Mouse (Mus musculus) liver, embryonic 16.5 days (tissue): ENCODE measurements around the gene Fblim1. TPM values are rescaled to one million over a fixed set of nuclear protein-coding genes. Genes with fewer than 3 reads are reported as not detected.
"Not testable (repeated sequence)": the region's sequence is repeated elsewhere in the genome, so short reads cannot be mapped to it uniquely, and the experiment has no call there.

Experiments
- ATAC-seq: fragments of 200-750 bp; cut with Nextera tagmentation; 2 replicates; pipeline ENCODE4 v1.8.0; 2017; ENCODE audit warnings: low read depth, mild to moderate bottlenecking, moderate number of reproducible peaks, moderate library complexity
- H3K27ac ChIP-seq: fragments of 300-500 bp; sonication (generic); 2 replicates; pipeline ENCODE4 v1.5.1; 2014; ENCODE audit warnings: mild to moderate bottlenecking, low read length
- H3K27me3 ChIP-seq: fragments of 300-500 bp; sonication (generic); 2 replicates; pipeline ENCODE4 v1.6.1; 2014; ENCODE audit warnings: low read depth, low read length, mixed read lengths; ENCODE audit not compliant: control insufficient read depth, insufficient read depth
- H3K36me3 ChIP-seq: fragments of 300-500 bp; sonication (generic); 2 replicates; pipeline ENCODE4 v1.6.1; 2014; ENCODE audit warnings: mild to moderate bottlenecking; ENCODE audit not compliant: control insufficient read depth, insufficient read depth
- H3K4me1 ChIP-seq: fragments of 300-500 bp; sonication (generic); 2 replicates; pipeline ENCODE4 v1.6.1; 2014; ENCODE audit warnings: low read depth, low read length, mixed read lengths; ENCODE audit not compliant: control insufficient read depth
- H3K4me2 ChIP-seq: fragments of 300-500 bp; sonication (generic); 2 replicates; pipeline ENCODE4 v1.6.1; 2014; ENCODE audit warnings: low read depth, low read length, mixed read lengths
- H3K4me3 ChIP-seq: fragments of 300-500 bp; sonication (generic); 2 replicates; pipeline ENCODE4 v1.5.1; 2014; ENCODE audit warnings: low read depth, mild to moderate bottlenecking, low read length
- H3K9ac ChIP-seq: fragments of 300-500 bp; sonication (generic); 2 replicates; pipeline ENCODE4 v1.6.1; 2014; ENCODE audit warnings: low read depth, low read length
- H3K9me3 ChIP-seq: fragments of 300-500 bp; sonication (generic); replicated peaks from 2 replicates; pipeline ENCODE4 v1.6.1; 2016; ENCODE audit warnings: low read length; ENCODE audit not compliant: control insufficient read depth
- WGBS: fragments of 180-500 bp; shearing (Covaris S2); extraction: QIAGEN DNeasy Blood & Tissue Kit; methylation state at CpG from one replicate; pipeline ENCODE4 v1.1.7; 2014; ENCODE audit not compliant: insufficient replicate concordance; 5-methylcytosine and 5-hydroxymethylcytosine counted together
- polyA plus RNA-seq: library from polyadenylated mRNA; unstranded; fragments of >200 nt; fragmentation: Nextera tagmentation; extraction: Ambion mirVana; gene quantifications from 2 replicates; pipeline ENCODE4 v1.2.1, GENCODE M21; 2015

Fblim1 gene
- polyA plus RNA-seq, 1 experiment from 2014 or later, result 2.3 TPM

- 23% methylated on average over 6 of the region's 6 CpGs for WGBS
- H3K4me1 ChIP-seq, result peaks cover 12% of the 10 kb centered on the region
Measured at GRCm38 (mm10) chr4:141571337-141571739, 34.6 kb downstream of the Fblim1 start.

GRCm38 (mm10) chr4:141570821-141571220 is 35.1 kb downstream of the Fblim1 start:
- Histone ChIP-seq H3K4me1 (peaks cover 12% of the 10 kb centered on the region), H3K36me3 (no peaks in the 10 kb centered on the region), H3K27me3 (no peaks in the 10 kb centered on the region), H3K9ac (no peak overlapping the region), H3K4me3 (no peak overlapping the region), H3K4me2 (no peak overlapping the region), H3K27ac (no peak overlapping the region), H3K9me3 (no peaks in the 10 kb centered on the region)
- ATAC-seq, result no peak
- WGBS, result 62% methylated on average over 1 of the region's 1 CpGs

More at GRCm38 (mm10) chr4:141571337-141571739, 34.6 kb downstream of the Fblim1 start:
- ATAC-seq, result no peak
- Histone ChIP-seq H3K4me2 (no peak overlapping the region), H3K27me3 (no peaks in the 10 kb centered on the region), H3K36me3 (no peaks in the 10 kb centered on the region), H3K4me3 (no peak overlapping the region), H3K27ac (0 out of 2 replicates have a peak overlapping the region, but pooled peaks have one; percentile 5), H3K9ac (no peak overlapping the region), H3K9me3 (no peaks in the 10 kb centered on the region)

- 57% methylated on average over 6 of the region's 6 CpGs for WGBS
- no peak overlapping the region for H3K9ac ChIP-seq
- peaks cover 10% of the 10 kb centered on the region for H3K4me1 ChIP-seq
- H3K4me3 ChIP-seq, result no peak overlapping the region
- H3K27me3 ChIP-seq, result no peaks in the 10 kb centered on the region
- no peaks in the 10 kb centered on the region for H3K36me3 ChIP-seq
- no peaks in the 10 kb centered on the region for H3K9me3 ChIP-seq
- H3K4me2 ChIP-seq, result no peak overlapping the region
- peak; percentile 46 for ATAC-seq
- no peak overlapping the region for H3K27ac ChIP-seq
Measured at GRCm38 (mm10) chr4:141570004-141570403, 35.9 kb downstream of the Fblim1 start.

- H3K27ac ChIP-seq, result no peak overlapping the region
- peaks cover 8% of the 10 kb centered on the region for H3K4me1 ChIP-seq
- ATAC-seq, result no peak
- 76% methylated on average over 5 of the region's 5 CpGs for WGBS
- no peak overlapping the region for H3K9ac ChIP-seq
- no peaks in the 10 kb centered on the region for H3K36me3 ChIP-seq
- H3K27me3 ChIP-seq, result no peaks in the 10 kb centered on the region
- no peak overlapping the region for H3K4me3 ChIP-seq
- H3K4me2 ChIP-seq, result no peak overlapping the region
- no peaks in the 10 kb centered on the region for H3K9me3 ChIP-seq
Measured at GRCm38 (mm10) chr4:141568966-141569365, 36.9 kb downstream of the Fblim1 start.

- not testable (repeated sequence) for H3K9me3 ChIP-seq, H3K4me3 ChIP-seq, H3K9ac ChIP-seq, H3K36me3 ChIP-seq, H3K4me2 ChIP-seq, H3K4me1 ChIP-seq, H3K27me3 ChIP-seq, ATAC-seq, H3K27ac ChIP-seq
- WGBS, result 67% methylated on average over 7 of the region's 7 CpGs
Measured at GRCm38 (mm10) chr4:141567174-141567573, 38.7 kb downstream of the Fblim1 start.

GRCm38 (mm10) chr4:141566187-141566586 is 39.7 kb downstream of the Fblim1 start:
- Histone ChIP-seq H3K4me3 (no peak overlapping the region), H3K36me3 (no peaks in the 10 kb centered on the region), H3K27me3 (no peaks in the 10 kb centered on the region), H3K9ac (no peak overlapping the region), H3K9me3 (no peaks in the 10 kb centered on the region), H3K4me1 (peaks cover under 1% of the 10 kb centered on the region), H3K27ac (no peak overlapping the region), H3K4me2 (no peak overlapping the region)
- no peak for ATAC-seq
- WGBS, result 64% methylated on average over 6 of the region's 6 CpGs

GRCm38 (mm10) chr4:141565325-141565724 is 40.6 kb downstream of the Fblim1 start:
- no peaks in the 10 kb centered on the region for H3K9me3 ChIP-seq
- ATAC-seq, result no peak
- H3K27me3 ChIP-seq, result no peaks in the 10 kb centered on the region
- H3K4me3 ChIP-seq, result no peak overlapping the region
- no peaks in the 10 kb centered on the region for H3K36me3 ChIP-seq
- H3K27ac ChIP-seq, result no peak overlapping the region
- H3K4me2 ChIP-seq, result no peak overlapping the region
- no peaks in the 10 kb centered on the region; the same call in 1 of the 2 replicates for H3K4me1 ChIP-seq
- 57% methylated on average over 7 of the region's 7 CpGs for WGBS
- H3K9ac ChIP-seq, result no peak overlapping the region

GRCm38 (mm10) chr4:141564660-141565059 is 41.2 kb downstream of the Fblim1 start:
- H3K9me3 ChIP-seq, result no peaks in the 10 kb centered on the region
- H3K27me3 ChIP-seq, result no peaks in the 10 kb centered on the region
- WGBS, result 44% methylated on average over 3 of the region's 3 CpGs
- no peak overlapping the region for H3K4me2 ChIP-seq
- ATAC-seq, result no peak
- H3K4me1 ChIP-seq, result peaks cover 2% of the 10 kb centered on the region
- no peak overlapping the region for H3K9ac ChIP-seq
- no peak overlapping the region for H3K4me3 ChIP-seq
- no peaks in the 10 kb centered on the region for H3K36me3 ChIP-seq
- H3K27ac ChIP-seq, result no peak overlapping the region

- no peaks in the 10 kb centered on the region for H3K27me3 ChIP-seq
- H3K9me3 ChIP-seq, result no peaks in the 10 kb centered on the region
- H3K4me2 ChIP-seq, result no peak overlapping the region
- no peak for ATAC-seq
- H3K4me3 ChIP-seq, result no peak overlapping the region
- H3K27ac ChIP-seq, result no peak overlapping the region
- H3K9ac ChIP-seq, result no peak overlapping the region
- H3K4me1 ChIP-seq, result peaks cover 7% of the 10 kb centered on the region
- WGBS, result 75% methylated on average over 4 of the region's 4 CpGs
- H3K36me3 ChIP-seq, result no peaks in the 10 kb centered on the region
Measured at GRCm38 (mm10) chr4:141564209-141564608, 41.7 kb downstream of the Fblim1 start.
